Mouse (Mus musculus) R1 (cell line): ENCODE results near the gene Lsr.

Experiments
- DNase-seq: peaks from one replicate; pipeline ENCODE4 v3.0.0-alpha.2; 2018; ENCODE audit warnings: low read depth, low spot score

Gene Lsr

DNA sequence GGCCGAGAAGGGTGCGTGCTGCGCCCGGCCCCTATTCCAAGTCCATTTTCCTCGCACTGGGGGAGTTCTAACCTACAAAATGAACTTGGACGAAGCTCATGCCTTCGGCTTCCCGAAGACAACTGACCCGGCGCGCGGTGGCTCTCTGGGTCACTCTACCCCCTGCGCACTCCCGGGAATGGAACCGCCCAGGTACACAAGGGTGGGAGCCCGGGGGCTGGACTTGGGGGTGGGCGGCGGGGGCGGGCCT is at the start of gene Lsr:
Lsr (minus strand) TSS at position 214 of the 250 bp plus-strand sequence.
- no peak for DNase-seq

DNA sequence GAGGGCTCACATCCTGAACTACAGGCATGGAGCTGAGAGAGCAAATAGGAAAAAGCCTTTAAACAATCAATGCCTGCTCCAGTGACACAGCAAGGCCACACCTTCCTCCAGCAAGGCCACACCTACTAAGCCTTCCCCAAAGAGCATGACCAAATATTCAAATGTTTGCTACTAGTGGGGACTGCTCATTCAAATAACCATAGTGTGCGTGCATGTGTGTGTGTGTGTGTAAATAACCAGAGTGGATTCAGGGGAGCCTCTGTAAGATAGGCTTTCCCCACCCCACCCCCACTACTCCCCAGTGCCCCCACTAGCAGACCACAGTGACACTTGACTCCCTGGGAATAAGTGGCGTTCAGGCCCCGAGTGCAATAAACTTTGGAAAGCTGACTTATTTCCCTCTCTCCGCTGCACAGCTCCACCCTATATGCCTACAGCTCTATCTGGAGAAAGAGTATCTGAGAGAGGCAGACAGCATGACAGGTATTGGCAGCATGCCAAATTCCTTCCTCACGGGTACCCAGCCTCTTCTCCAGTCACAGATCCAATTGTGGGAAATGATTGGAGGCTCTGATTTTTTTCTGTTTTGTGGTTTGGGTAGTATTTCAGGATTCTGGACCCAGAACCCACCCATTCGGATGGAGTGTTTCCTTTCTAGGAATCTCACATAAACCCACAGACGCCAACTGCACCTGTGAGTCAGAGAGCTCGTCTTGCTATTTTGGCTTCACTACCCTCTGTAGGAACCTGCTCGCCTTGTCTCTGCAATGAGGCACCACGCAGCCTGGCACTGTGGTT is 44.0 kb upstream of the Lsr start:
- DNase-seq: no peak

- no peak for DNase-seq
Observed at GRCm38 (mm10) chr7:31012971-31013370, 39.7 kb upstream of the Lsr start.

DNA sequence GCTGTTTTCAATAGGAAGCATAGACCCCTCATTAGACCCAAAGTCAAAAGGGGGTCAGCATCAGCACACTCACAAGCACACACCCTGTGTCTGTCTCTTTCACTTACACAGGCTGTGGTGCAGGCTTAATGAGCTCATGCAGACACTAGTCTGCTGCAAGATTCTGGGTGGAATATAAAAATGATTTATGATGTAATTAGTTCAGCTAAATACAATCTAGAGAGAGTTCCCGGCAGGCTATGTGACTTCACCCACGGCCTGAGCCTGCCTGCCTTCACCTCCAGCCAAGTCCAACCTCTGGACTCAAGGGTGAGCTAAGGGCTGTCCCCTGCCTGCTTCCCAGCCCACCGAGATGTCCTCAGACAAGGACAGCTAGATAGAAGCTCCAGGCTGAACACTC is 35.6 kb upstream of the Lsr start:
- DNase-seq: no peak

GRCm38 (mm10) chr7:31008175-31008574 is 34.9 kb upstream of the Lsr start:
- no peak for DNase-seq

GRCm38 (mm10) chr7:31007775-31008174 is 34.5 kb upstream of the Lsr start:
- no peak for DNase-seq

- DNase-seq: no peak
Observed at GRCm38 (mm10) chr7:31002650-31003049, 29.4 kb upstream of the Lsr start.

DNA sequence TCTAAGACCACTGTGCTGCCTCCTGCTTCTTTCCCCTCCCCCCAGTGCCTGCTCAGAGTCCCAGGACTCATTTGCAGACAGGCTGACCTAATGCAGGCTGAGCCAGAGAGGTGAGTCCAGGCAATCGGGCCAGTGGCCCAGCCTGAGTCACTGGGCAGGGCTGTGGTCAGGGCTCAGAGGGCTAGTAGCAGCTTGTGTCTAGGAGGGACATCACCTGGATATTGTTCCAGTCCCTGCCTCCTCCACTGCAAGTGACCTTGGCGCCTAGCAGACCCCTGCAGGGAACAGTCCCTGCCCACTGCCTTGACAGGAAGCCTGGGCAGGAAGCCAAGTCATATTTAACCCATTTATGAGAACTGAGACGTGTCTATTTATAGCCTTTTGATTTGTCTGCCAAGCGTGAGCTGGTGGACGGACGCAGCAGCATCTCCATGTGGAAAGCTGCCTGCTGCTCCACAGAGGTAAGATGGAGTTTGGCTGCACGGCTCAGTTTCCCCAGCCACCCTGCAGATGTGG is 27.3 kb upstream of the Lsr start:
- DNase-seq: no peak

GRCm38 (mm10) chr7:30996491-30996890 is 23.2 kb upstream of the Lsr start:
- DNase-seq: peak; percentile 53

DNA sequence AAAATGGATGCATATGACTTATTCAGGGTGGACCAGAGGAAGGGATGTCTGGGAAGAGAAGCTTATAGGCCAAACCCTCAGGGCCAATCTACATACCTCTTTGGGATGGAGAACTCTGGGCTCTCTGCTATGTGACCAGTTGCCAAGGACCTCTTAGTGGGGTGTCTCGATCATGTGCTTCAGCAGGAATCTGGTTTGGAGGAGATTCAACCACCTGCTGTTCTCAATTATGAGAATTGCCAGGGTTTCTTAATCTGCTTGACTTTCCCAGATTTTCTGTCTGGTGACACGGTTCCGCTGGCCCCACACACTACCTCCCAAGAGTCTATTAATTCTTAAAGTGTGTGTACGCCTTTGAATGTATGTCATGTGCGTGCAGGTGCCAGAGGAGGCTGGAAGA is 20.7 kb upstream of the Lsr start:
- DNase-seq: no peak

DNA sequence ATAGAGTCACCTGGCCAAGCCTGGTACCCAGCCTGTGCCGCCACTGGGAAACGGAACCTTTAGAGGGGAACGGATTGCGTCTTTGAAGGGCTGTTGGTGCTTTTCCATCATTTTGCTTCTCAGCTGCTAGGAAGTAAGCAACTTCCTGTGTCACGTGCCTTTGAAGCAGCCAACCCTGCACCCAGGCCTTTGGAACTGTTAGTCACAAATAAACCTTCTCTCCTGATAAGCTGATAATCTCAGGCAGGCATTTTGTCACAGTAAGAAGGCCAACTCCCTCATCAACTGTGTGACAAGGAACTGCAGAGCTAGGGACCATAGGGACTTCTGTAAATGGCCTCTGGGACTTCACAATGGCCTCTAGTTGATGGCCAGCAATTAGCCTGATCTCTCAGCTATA is 18.9 kb upstream of the Lsr start:
- DNase-seq: no peak

DNA sequence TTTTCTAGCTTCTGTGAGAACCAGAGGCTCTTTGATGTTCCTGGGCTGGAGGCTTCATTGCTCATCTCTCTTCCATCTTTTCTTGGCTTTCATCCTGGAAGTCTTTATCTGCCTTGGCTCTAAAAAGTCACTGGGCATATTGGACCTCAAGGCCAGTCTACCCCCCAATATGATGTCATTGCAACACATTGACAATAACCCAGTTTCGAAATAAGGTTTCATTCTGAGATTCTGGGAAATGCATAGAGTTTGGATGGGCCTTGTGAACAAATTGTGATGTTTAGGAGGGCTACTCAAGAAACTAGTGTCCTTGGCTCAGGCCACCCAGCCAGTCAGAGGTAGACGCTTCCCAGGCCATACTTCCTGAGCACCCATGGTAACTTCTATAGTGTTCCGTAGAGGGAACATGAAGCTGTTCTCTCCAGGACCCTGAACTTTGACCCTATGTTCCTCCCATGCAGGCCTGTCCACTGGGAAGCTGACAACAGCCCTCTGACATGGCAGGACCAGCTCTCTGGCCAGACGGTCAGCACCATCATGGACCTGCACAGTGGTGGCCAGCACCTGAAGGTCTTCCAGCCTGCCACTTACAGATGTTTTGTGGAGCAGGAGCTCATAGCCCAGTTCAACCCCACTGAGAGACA is 15.4 kb upstream of the Lsr start:
- no peak for DNase-seq

GRCm38 (mm10) chr7:30985357-30985756 is 12.1 kb upstream of the Lsr start:
- DNase-seq: no peak

GRCm38 (mm10) chr7:30981703-30982102 is 8.4 kb upstream of the Lsr start:
- no peak for DNase-seq

GRCm38 (mm10) chr7:30973501-30974289 is 431 bp upstream of the Lsr start, which contains the start of gene Fam187b:
Fam187b (plus strand) TSS chr7:30973790.
- DNase-seq: peak; percentile 92

- DNase-seq: peak; percentile 24
Observed at GRCm38 (mm10) chr7:30972426-30973250, 626 bp downstream of the Lsr start.

DNA sequence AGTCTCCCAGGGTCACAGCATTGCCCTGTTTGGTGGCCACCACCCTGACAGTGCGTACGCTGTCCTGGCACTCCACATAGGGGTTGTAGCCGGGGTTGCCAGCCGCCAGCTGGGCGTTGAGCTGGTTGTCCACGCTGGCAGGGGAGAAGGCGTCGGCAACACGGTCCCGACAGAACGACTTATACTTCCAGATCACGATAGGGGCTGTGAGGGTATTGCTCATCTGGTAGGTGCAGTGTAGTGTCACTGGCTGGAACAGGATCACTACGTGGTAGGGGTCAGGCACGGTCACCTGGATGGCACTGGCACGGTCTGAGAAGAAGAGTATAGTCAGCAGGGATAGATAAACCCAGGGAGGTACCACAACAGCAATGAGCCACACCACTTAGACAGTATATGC is 1.4 kb downstream of the Lsr start:
- DNase-seq: no peak

DNA sequence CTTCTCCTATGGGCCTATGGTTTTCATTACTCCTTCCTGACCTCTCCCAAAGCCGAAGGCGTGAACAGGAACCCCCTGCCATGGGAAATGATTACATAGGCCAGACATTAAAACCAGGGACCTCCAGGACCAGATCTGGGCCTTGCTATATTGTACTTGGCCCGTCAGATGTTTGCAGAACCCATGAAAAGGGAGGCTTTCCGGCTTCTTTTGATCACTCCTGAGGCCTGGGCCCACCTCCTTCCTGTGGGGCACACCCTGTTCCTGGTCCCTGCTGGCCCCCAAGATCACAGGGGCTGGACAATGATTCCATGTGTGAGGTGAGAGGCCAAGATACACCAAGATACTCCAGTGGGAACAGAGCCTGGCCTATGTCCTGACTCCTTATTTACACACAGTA is 4.1 kb downstream of the Lsr start:
- no peak for DNase-seq

DNA sequence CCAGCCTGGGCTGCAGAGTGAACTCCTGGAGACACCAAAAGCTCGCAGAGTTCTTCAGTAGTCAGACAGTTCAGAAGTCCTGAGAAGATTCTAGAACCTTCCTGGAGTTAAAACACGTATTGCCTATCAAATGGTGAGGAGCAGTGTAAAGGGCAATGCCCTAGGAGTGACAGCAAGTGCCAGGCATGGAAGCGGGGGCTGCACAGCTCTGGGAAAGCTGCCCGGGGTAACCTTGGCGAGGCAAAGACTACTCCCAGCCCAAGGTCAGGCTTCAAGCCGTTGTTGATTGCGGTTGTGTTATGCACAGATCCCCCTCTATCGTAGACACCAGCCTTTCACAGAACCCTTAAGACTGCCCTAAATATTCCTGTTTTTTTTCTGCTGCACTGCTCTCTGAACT is 4.7 kb downstream of the Lsr start:
- no peak for DNase-seq

DNA sequence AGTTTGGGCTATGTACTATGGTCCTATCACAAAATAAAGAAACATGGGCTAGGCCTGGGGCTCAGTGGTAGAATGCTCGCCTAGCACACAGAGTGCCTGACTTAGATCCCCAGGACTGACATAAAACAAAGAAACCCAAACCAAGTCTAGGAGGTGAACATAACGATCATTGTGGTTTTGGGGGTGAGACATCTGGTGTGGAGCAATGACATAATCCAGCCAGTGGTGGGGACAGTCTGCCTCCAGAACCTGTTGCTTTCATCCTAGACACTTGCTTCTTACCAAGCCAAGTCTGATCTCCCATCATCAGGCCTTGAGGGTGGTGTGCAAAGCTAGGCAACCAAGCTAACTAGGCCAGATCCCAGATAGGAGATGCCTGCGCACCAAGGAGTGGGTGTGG is 6.6 kb downstream of the Lsr start:
- DNase-seq: no peak

DNA sequence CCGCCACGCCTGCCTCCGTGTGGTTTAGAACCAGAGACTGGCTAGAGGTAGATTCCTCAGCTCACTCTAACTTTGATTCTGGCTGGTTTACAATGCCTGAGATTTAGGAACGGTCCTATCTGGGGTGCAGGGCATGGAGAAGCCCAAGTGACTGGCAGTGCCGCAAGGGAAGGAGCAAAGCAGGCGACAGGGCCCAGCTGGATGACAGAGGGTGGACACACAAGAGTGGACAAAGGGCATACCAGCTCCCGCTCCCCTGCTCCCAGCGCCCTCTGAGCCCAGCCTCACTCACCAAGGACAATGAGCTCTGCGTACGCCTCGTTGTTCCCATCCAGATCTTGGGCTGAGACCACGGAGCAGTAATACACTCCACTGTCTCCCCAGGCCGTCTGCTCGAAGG is 7.6 kb downstream of the Lsr start:
- DNase-seq: no peak

DNA sequence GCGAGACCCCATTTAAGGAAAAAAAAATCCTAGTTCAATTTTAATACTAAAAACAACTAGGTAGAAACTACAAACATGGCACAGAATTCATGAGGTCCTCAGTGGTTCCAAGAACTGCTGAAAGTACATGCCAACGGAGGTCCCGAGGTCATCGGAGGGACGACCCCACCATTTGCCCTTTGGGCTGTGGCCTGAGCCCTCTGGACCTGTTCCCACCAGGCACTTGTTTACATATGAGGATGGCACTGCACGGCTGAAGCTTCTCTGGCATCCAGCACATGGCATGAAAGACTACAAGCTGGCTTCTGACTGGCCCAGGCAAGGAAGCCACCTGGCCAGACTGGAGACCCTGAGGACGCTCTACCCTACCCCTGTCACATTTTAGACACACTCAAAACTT is 8.9 kb downstream of the Lsr start:
- no peak for DNase-seq
